Mouse (Mus musculus): ENCODE data around the gene Gm5269.

GRCm38 (mm10) chr1:45877463-45877862 lies 12.6 kb downstream of the Gm5269 start:
- TF ChIP-seq CTCF (IDR thresholded peaks at IDR 0.05; ENCODE audit: low read depth, low read length) (no peak), TAL1 (conservative IDR thresholded peaks at IDR 0.05; ENCODE audit: low read depth, low read length) (no peak), POLR2AphosphoS5 (IDR thresholded peaks at IDR 0.05; ENCODE audit: insufficient replicate concordance, low read depth, low read length) (no peak), GATA1 (IDR thresholded peaks at IDR 0.05; ENCODE audit: borderline replicate concordance, low read length) (no peak), GATA2 (IDR thresholded peaks at IDR 0.05; ENCODE audit: borderline replicate concordance, low read depth, low read length) (no peak)

Measured in G1E (cell line).